In the genomic region with DNA sequence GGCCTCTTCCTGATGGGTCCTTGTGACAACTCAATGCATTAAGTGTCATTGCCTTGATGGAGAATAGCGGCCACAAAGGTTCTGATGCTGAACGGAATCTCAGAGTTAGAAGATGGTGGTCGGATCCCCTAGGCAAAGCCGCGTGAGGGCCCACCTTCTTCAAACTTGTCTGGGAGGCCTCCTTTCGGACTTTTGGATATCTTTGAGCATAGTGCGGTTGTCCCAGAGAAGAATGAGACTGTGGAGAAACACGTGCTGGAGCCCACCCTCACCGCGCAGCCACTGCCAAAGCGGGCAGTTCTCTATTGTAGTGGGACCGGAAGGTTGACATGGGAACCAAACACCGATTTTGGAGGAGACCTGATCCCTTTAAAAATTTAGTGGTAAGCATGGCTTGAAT, we compare ENCODE assay signal across 18 mouse cellular contexts.
"Had no signal": no experiment of that assay in that cellular context is flagged by ENCODE, and none has a peak within 500 bp of the region (broad histone marks: within the 10 kb centered on the region; RNA-seq: fewer than 3 reads in every experiment).

No protein-coding gene starts in this region.

- H3K4me3 ChIP-seq: limb, embryonic 13.5 days; liver, embryonic 12.5 days; midbrain, embryonic 10.5 days; myocyte; neural tube, embryonic 15.5 days; stomach, embryonic 15.5 days had no signal

- DNase-seq: kidney, adult 11 months; kidney, adult 9 months; kidney, postnatal 36 days; layer of hippocampus, adult 9-11 months; layer of hippocampus, postnatal 36 days; left cerebral cortex, postnatal 4 days; lung, embryonic 14.5 days; lung, postnatal 10 days; midbrain, embryonic 14.5 days; retina, postnatal 1 day; thymus, postnatal 4 days had no signal

- H3K27ac ChIP-seq: kidney, postnatal 0 days; limb, embryonic 13.5 days; liver, embryonic 12.5 days; midbrain, embryonic 10.5 days; neural tube, embryonic 15.5 days; stomach, embryonic 15.5 days had no signal
